Mouse (Mus musculus) hindbrain, embryonic 15.5 days (tissue): Measurements from ENCODE around the gene Myh9. TPM values are rescaled to one million over a fixed set of nuclear protein-coding genes. Genes with fewer than 3 reads are reported as not detected.

ENCODE experiments used
- ATAC-seq: fragments of 200-750 bp; cut with Nextera tagmentation; 2 replicates; pipeline ENCODE4 v1.8.0; 2017; ENCODE audit warnings: low read depth, moderate number of reproducible peaks, moderate TSS enrichment; ENCODE audit not compliant: low FRiP score
- H3K27ac ChIP-seq: fragments of 300-500 bp; sonication (generic); replicated peaks from 2 replicates; pipeline ENCODE4 v1.5.1; 2015; ENCODE audit warnings: mild to moderate bottlenecking, inconsistent platforms
- H3K27me3 ChIP-seq: fragments of 300-500 bp; sonication (generic); 2 replicates; pipeline ENCODE4 v1.6.1; 2015; ENCODE audit warnings: control low read depth, inconsistent platforms
- H3K36me3 ChIP-seq: fragments of 300-500 bp; sonication (generic); 2 replicates; pipeline ENCODE4 v1.6.1; 2015; ENCODE audit warnings: control low read depth, inconsistent platforms
- H3K4me1 ChIP-seq: fragments of 300-500 bp; sonication (generic); replicated peaks from 2 replicates; pipeline ENCODE4 v1.6.1; 2015; ENCODE audit warnings: control low read depth, inconsistent platforms
- H3K4me2 ChIP-seq: fragments of 300-500 bp; sonication (generic); 2 replicates; pipeline ENCODE4 v1.6.1; 2015; ENCODE audit warnings: moderate library complexity, mild to moderate bottlenecking, inconsistent platforms
- H3K4me3 ChIP-seq: fragments of 300-500 bp; sonication (generic); 2 replicates; pipeline ENCODE4 v1.5.1; 2015; ENCODE audit warnings: mild to moderate bottlenecking, inconsistent platforms
- H3K9ac ChIP-seq: fragments of 300-500 bp; sonication (generic); 2 replicates; pipeline ENCODE4 v1.6.1; 2015; ENCODE audit warnings: inconsistent platforms
- H3K9me3 ChIP-seq: fragments of 300-500 bp; sonication (generic); 2 replicates; pipeline ENCODE4 v1.6.1; 2016; ENCODE audit warnings: control low read depth, inconsistent platforms
- WGBS: fragments of 180-500 bp; shearing (Covaris S2); methylation state at CpG from one replicate; pipeline ENCODE4 v1.1.7; 2015; 5-methylcytosine and 5-hydroxymethylcytosine counted together
- polyA plus RNA-seq: library from polyadenylated mRNA; unstranded; fragments of >200 nt; fragmentation: Nextera tagmentation; extraction: Ambion mirVana; gene quantifications from 2 replicates; pipeline ENCODE4 v1.2.1, GENCODE M21; 2015

Gene Myh9
- polyA plus RNA-seq, 1 experiment from 2014 or later, result 11.8 TPM

- Histone ChIP-seq H3K4me3 (no peak overlapping the region), H3K9me3 (no peaks in the 10 kb centered on the region), H3K4me2 (no peak overlapping the region), H3K9ac (no peak overlapping the region), H3K36me3 (peaks cover 15% of the 10 kb centered on the region; the same call in 1 of the 2 replicates), H3K27me3 (no peaks in the 10 kb centered on the region), H3K4me1 (peaks cover 14% of the 10 kb centered on the region), H3K27ac (no peak overlapping the region)
- ATAC-seq, result no peak
- 91% methylated on average over 7 of the region's 7 CpGs for WGBS
Observed at GRCm38 (mm10) chr15:77807264-77807585, 34.8 kb downstream of the Myh9 start.

- Histone ChIP-seq H3K4me1 (peaks cover 14% of the 10 kb centered on the region), H3K4me3 (no peak overlapping the region), H3K4me2 (no peak overlapping the region), H3K27ac (no peak overlapping the region), H3K9me3 (no peaks in the 10 kb centered on the region), H3K36me3 (peaks cover 15% of the 10 kb centered on the region; the same call in 1 of the 2 replicates), H3K27me3 (no peaks in the 10 kb centered on the region), H3K9ac (no peak overlapping the region)
- ATAC-seq, result no peak
- 87% methylated on average over 13 of the region's 13 CpGs for whole genome bisulfite sequencing
Observed at GRCm38 (mm10) chr15:77806565-77807263, 35.3 kb downstream of the Myh9 start.

- WGBS, result 86% methylated on average over 4 of the region's 4 CpGs
- no peak overlapping the region for H3K27ac ChIP-seq
- H3K9me3 ChIP-seq, result no peaks in the 10 kb centered on the region
- H3K4me1 ChIP-seq, result peaks cover 6% of the 10 kb centered on the region
- no peak overlapping the region for H3K9ac ChIP-seq
- H3K4me2 ChIP-seq, result no peak overlapping the region
- no peak overlapping the region for H3K4me3 ChIP-seq
- no peaks in the 10 kb centered on the region for H3K27me3 ChIP-seq
- ATAC-seq, result no peak
- H3K36me3 ChIP-seq, result peaks cover 15% of the 10 kb centered on the region; the same call in 1 of the 2 replicates
Observed at GRCm38 (mm10) chr15:77805657-77806056, 36.3 kb downstream of the Myh9 start.

GRCm38 (mm10) chr15:77804949-77805348, 37.0 kb downstream of the Myh9 start:
- 91% methylated on average over 9 of the region's 9 CpGs for whole genome bisulfite sequencing
- Histone ChIP-seq H3K36me3 (peaks cover 15% of the 10 kb centered on the region; the same call in 1 of the 2 replicates), H3K4me3 (no peak overlapping the region)

GRCm38 (mm10) chr15:77804460-77804859, 37.5 kb downstream of the Myh9 start:
- Histone ChIP-seq H3K36me3 (peaks cover 15% of the 10 kb centered on the region; the same call in 1 of the 2 replicates), H3K27ac (no peak overlapping the region), H3K4me3 (no peak overlapping the region), H3K9ac (no peak overlapping the region), H3K9me3 (no peaks in the 10 kb centered on the region), H3K27me3 (no peaks in the 10 kb centered on the region), H3K4me1 (no peaks in the 10 kb centered on the region), H3K4me2 (no peak overlapping the region)
- 96% methylated on average over 6 of the region's 6 CpGs for WGBS
- ATAC-seq, result no peak

More at GRCm38 (mm10) chr15:77804949-77805348, 37.0 kb downstream of the Myh9 start:
- no peaks in the 10 kb centered on the region for H3K27me3 ChIP-seq
- H3K27ac ChIP-seq, result no peak overlapping the region
- no peak overlapping the region for H3K4me2 ChIP-seq
- no peak overlapping the region for H3K9ac ChIP-seq
- H3K9me3 ChIP-seq, result no peaks in the 10 kb centered on the region
- H3K4me1 ChIP-seq, result no peaks in the 10 kb centered on the region
- ATAC-seq, result no peak

DNA sequence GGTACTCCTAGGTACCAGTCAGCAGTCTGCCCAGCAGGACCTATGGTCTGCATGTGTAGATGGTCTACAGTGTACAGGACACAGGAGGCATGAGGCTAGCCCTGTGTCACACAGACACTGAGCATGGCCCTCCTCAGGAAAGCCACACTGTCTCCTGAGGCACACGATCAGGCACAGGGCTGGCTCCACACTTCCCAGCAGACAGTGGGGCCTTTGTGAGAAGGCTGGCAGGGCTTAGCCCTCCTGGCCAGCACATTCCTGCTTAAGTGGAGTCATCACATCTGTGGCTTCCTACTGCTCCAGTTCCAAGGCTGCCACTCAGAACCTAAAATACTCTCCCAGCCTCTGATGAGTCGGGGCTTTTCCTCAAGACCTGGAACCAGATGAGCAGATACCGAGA, 38.2 kb downstream of the Myh9 start:
- Histone ChIP-seq H3K4me3 (no peak overlapping the region), H3K9ac (no peak overlapping the region), H3K4me2 (no peak overlapping the region), H3K9me3 (no peaks in the 10 kb centered on the region), H3K27ac (no peak overlapping the region), H3K27me3 (no peaks in the 10 kb centered on the region), H3K36me3 (peaks cover 15% of the 10 kb centered on the region; the same call in 1 of the 2 replicates), H3K4me1 (peaks cover 7% of the 10 kb centered on the region; the same call in 1 of the 2 replicates)
- WGBS, result 77% methylated on average over 3 of the region's 3 CpGs
- ATAC-seq, result 0 out of 2 replicates have a peak, but pooled peaks have one; percentile 8

DNA sequence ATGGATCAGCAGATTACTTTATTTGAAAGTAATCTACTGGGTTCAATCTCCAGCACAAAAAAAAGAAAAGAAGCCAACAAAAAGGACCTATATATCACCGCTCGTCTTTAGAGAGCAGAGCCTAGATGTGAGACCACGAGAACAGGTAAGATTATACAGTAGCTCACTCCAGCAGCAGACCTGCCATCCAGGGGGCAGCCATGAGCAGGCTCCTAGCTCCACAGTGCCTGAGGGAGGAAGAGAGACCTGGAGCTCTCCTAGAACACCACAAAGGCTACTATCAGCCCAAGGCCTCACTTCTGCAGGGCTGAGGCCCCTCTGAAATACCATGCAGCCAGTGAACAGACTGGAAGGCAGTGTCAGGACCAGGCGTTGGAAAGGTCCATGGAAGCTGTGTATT, 39.0 kb downstream of the Myh9 start:
- no peak for ATAC-seq
- Histone ChIP-seq H3K27me3 (no peaks in the 10 kb centered on the region), H3K27ac (no peak overlapping the region), H3K9ac (no peak overlapping the region), H3K9me3 (no peaks in the 10 kb centered on the region), H3K4me1 (peaks cover 14% of the 10 kb centered on the region), H3K4me3 (no peak overlapping the region), H3K4me2 (no peak overlapping the region), H3K36me3 (peaks cover 14% of the 10 kb centered on the region; the same call in 1 of the 2 replicates)
- 91% methylated on average over 4 of the region's 4 CpGs for WGBS

DNA sequence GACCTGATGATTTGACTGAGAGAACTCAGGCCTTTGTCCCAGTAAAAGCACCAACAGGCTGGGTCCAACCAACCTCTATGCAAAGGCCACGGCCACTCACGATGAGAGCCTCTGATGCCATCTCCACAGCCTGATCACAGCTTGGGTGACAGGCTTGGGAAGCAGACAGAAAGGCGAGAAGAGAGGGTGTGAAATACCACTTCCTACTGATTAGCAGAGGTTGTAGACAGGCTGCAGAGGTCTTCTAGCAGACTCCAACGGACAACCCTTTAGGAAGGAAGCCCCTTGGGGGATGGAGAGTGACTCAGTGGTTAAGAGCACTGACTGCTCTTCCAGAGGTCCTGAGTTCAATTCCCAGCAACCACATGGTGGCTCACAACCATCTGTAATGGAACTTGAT, 40.8 kb downstream of the Myh9 start:
- Histone ChIP-seq H3K36me3 (0 out of 2 replicates have a peak, but pooled peaks cover 1% of the 10 kb centered on the region), H3K9me3 (no peaks in the 10 kb centered on the region), H3K27me3 (no peaks in the 10 kb centered on the region), H3K4me1 (peaks cover 17% of the 10 kb centered on the region), H3K4me3 (no peak overlapping the region), H3K27ac (0 out of 2 replicates have a peak overlapping the region, but pooled peaks have one; percentile 40), H3K4me2 (no peak overlapping the region), H3K9ac (no peak overlapping the region)
- WGBS, result 87% methylated on average over 4 of the region's 4 CpGs
- no peak for ATAC-seq

DNA sequence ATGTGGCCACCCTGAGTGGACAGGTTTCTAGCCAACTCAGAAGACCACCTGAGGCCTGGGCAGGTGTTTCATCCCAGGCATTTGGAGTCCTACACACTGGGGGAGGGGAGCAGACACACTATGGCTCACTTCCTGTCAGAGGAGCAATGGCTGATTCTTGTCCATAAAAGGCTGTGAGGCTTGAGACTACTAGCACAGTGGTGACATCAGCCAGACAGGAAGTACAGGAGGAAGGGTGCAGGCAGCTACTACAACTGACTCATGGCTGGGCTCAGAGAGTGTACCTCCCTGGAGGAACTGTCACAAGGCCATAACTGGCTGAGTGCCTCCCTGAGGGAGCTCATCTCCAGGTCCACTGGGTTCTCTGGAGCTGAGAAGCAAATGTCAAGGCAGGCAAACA, 41.5 kb downstream of the Myh9 start:
- no peak overlapping the region for H3K4me3 ChIP-seq
- H3K36me3 ChIP-seq, result no peaks in the 10 kb centered on the region
- no peak overlapping the region; the same call in 1 of the 2 replicates for H3K27ac ChIP-seq
- no peak overlapping the region for H3K4me2 ChIP-seq
- H3K9ac ChIP-seq, result no peak overlapping the region
- H3K27me3 ChIP-seq, result no peaks in the 10 kb centered on the region
- ATAC-seq, result no peak
- H3K4me1 ChIP-seq, result peaks cover 17% of the 10 kb centered on the region
- no peaks in the 10 kb centered on the region for H3K9me3 ChIP-seq

GRCm38 (mm10) chr15:77799491-77800474, 42.2 kb downstream of the Myh9 start:
- Histone ChIP-seq H3K9me3 (no peaks in the 10 kb centered on the region), H3K27ac (peak overlapping the region; percentile 73), H3K27me3 (no peaks in the 10 kb centered on the region), H3K4me3 (no peak overlapping the region), H3K4me2 (no peak overlapping the region), H3K9ac (no peak overlapping the region), H3K36me3 (no peaks in the 10 kb centered on the region), H3K4me1 (peaks cover 17% of the 10 kb centered on the region)
- 87% methylated on average over 8 of the region's 8 CpGs for WGBS
- no peak for ATAC-seq

DNA sequence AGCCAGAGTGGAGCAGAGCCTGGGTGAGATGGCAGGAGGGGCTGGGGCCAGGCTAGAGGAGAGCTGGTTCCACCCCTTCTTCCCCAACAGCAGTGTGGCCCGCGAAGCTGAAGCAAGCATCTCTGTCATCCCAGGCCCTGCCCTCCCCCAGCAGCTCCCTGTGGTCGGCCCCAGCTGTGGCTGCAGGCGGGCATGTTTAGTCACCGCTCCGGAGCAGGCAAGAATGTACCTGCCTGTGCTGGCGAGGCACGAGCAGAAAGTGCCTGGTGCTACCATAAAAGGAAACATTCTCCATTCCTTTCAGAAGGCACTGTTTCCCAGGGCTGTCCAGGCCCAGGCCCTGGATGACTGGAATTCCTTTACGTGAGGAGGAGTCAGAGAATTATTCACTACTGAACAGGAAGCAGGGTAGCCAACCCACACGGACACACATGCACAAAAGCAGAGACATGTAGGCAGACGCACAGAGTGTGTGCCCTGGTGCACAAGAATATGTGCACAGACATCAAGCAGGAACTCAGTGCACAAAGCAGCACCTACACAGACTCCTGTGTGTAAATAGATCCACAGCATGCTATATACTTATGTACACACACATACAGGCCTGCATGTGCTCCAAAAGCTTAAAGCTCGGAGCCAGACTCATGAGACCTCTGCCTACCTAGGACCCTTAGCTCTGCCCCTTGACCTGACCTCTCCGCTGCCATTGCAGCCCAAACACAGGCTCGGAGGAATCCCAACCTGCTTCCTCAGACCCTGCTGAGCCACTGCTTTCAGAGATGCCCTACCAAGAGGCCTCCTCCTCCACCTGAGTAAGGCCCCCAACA, 43.1 kb downstream of the Myh9 start:
- 0 out of 2 replicates have a peak, but pooled peaks have one; percentile 46 for ATAC-seq
- Histone ChIP-seq H3K27me3 (no peaks in the 10 kb centered on the region), H3K27ac (peak overlapping the region; percentile 73), H3K36me3 (no peaks in the 10 kb centered on the region), H3K4me3 (no peak overlapping the region), H3K4me2 (no peak overlapping the region), H3K9me3 (no peaks in the 10 kb centered on the region), H3K4me1 (peaks cover 17% of the 10 kb centered on the region), H3K9ac (peak overlapping the region; percentile 16; the same call in 1 of the 2 replicates)
- 28% methylated on average over 14 of the region's 14 CpGs for WGBS
